Mouse (Mus musculus): Measurements from ENCODE around the gene Ino80d.

Gene Ino80d

GRCm38 (mm10) chr1:63114136-63114781 lies at the start of gene Ino80d:
Ino80d (minus strand) TSS chr1:63114667.
- under 1% methylated on average over 41 of the region's 42 CpGs for WGBS

- WGBS = 95% methylated on average over 13 of the region's 13 CpGs
Measured at GRCm38 (mm10) chr1:63140231-63140630, 25.8 kb upstream of the Ino80d start.

GRCm38 (mm10) chr1:63138586-63138985 lies 24.1 kb upstream of the Ino80d start:
- WGBS = 98% methylated on average over 1 of the region's 1 CpGs

GRCm38 (mm10) chr1:63137971-63138370 lies 23.5 kb upstream of the Ino80d start:
- 75% methylated on average over 2 of the region's 2 CpGs for WGBS

GRCm38 (mm10) chr1:63134530-63134929 lies 20.1 kb upstream of the Ino80d start:
- WGBS = 83% methylated on average over 3 of the region's 3 CpGs

- WGBS = 87% methylated on average over 11 of the region's 11 CpGs
Measured at GRCm38 (mm10) chr1:63131766-63132165, 17.3 kb upstream of the Ino80d start.

GRCm38 (mm10) chr1:63130883-63131282 lies 16.4 kb upstream of the Ino80d start:
- WGBS = 88% methylated on average over 2 of the region's 2 CpGs

- WGBS = 24% methylated on average over 18 of the region's 18 CpGs
Measured at GRCm38 (mm10) chr1:63129857-63130690, 15.6 kb upstream of the Ino80d start.

- 47% methylated on average over 3 of the region's 3 CpGs for WGBS
Measured at GRCm38 (mm10) chr1:63129273-63129672, 14.8 kb upstream of the Ino80d start.

- WGBS = 66% methylated on average over 3 of the region's 3 CpGs
Measured at GRCm38 (mm10) chr1:63126206-63126605, 11.7 kb upstream of the Ino80d start.

GRCm38 (mm10) chr1:63123823-63124450 lies 9.5 kb upstream of the Ino80d start:
- WGBS = 91% methylated on average over 6 of the region's 6 CpGs

- 87% methylated on average over 6 of the region's 6 CpGs for WGBS
Measured at GRCm38 (mm10) chr1:63122005-63122404, 7.5 kb upstream of the Ino80d start.

- WGBS = 89% methylated on average over 2 of the region's 2 CpGs
Measured at GRCm38 (mm10) chr1:63120382-63120781, 5.9 kb upstream of the Ino80d start.

GRCm38 (mm10) chr1:63119675-63120074 lies 5.2 kb upstream of the Ino80d start:
- WGBS = 90% methylated on average over 4 of the region's 4 CpGs

GRCm38 (mm10) chr1:63115540-63115939 lies 1.1 kb upstream of the Ino80d start:
- WGBS = 18% methylated on average over 3 of the region's 3 CpGs

- 3% methylated on average over 4 of the region's 4 CpGs for WGBS
Measured at GRCm38 (mm10) chr1:63115096-63115495, 629 bp upstream of the Ino80d start.

GRCm38 (mm10) chr1:63113274-63114135 lies 962 bp downstream of the Ino80d start:
- WGBS = under 1% methylated on average over 66 of the region's 92 CpGs

GRCm38 (mm10) chr1:63112865-63113261 lies 1.6 kb downstream of the Ino80d start:
- 2% methylated on average over 11 of the region's 11 CpGs for WGBS

GRCm38 (mm10) chr1:63112151-63112864 lies 2.2 kb downstream of the Ino80d start:
- 34% methylated on average over 8 of the region's 8 CpGs for WGBS

- WGBS = 48% methylated on average over 7 of the region's 7 CpGs
Measured at GRCm38 (mm10) chr1:63110536-63111285, 3.8 kb downstream of the Ino80d start.
